Mouse (Mus musculus) stomach, embryonic 16.5 days (tissue): Measurements from ENCODE around the gene Slc6a18. TPM values are rescaled to one million over a fixed set of nuclear protein-coding genes. Genes with fewer than 3 reads are reported as not detected.

ENCODE experiments used
- ATAC-seq: fragments of 200-750 bp; cut with Nextera tagmentation; 2 replicates; pipeline ENCODE4 v1.8.0; 2017; ENCODE audit warnings: moderate number of reproducible peaks, moderate TSS enrichment; ENCODE audit not compliant: insufficient read depth, low FRiP score
- H3K27ac ChIP-seq: fragments of 300-500 bp; sonication (generic); 2 replicates; pipeline ENCODE4 v1.5.1; 2014; ENCODE audit warnings: low read length
- H3K27me3 ChIP-seq: fragments of 300-500 bp; sonication (generic); 2 replicates; pipeline ENCODE4 v1.6.1; 2014; ENCODE audit warnings: low read length, control low read depth, mixed read lengths; ENCODE audit not compliant: control insufficient read depth, insufficient read depth
- H3K36me3 ChIP-seq: fragments of 300-500 bp; sonication (generic); 2 replicates; pipeline ENCODE4 v1.6.1; 2014; ENCODE audit warnings: low read length; ENCODE audit not compliant: control insufficient read depth, insufficient read depth
- H3K4me1 ChIP-seq: fragments of 300-500 bp; sonication (generic); 2 replicates; pipeline ENCODE4 v1.6.1; 2014; ENCODE audit warnings: low read length, control low read depth, mixed read lengths; ENCODE audit not compliant: control insufficient read depth, insufficient read depth
- H3K4me2 ChIP-seq: fragments of 300-500 bp; sonication (generic); 2 replicates; pipeline ENCODE4 v1.6.1; 2014; ENCODE audit warnings: low read depth, low read length, mixed read lengths
- H3K4me3 ChIP-seq: fragments of 300-500 bp; sonication (generic); replicated peaks from 2 replicates; pipeline ENCODE4 v1.5.1; 2014; ENCODE audit warnings: mild to moderate bottlenecking, low read length
- H3K9ac ChIP-seq: fragments of 300-500 bp; sonication (generic); 2 replicates; pipeline ENCODE4 v1.6.1; 2014; ENCODE audit warnings: low read length
- H3K9me3 ChIP-seq: fragments of 300-500 bp; sonication (generic); replicated peaks from 2 replicates; pipeline ENCODE4 v1.6.1; 2016; ENCODE audit warnings: low read length, control low read depth; ENCODE audit not compliant: control insufficient read depth
- WGBS: fragments of 180-500 bp; shearing (Covaris S2); extraction: QIAGEN DNeasy Blood & Tissue Kit; methylation state at CpG from one replicate; pipeline ENCODE4 v1.1.7; 2014; 5-methylcytosine and 5-hydroxymethylcytosine counted together
- polyA plus RNA-seq: library from polyadenylated mRNA; unstranded; fragments of >200 nt; fragmentation: Nextera tagmentation; extraction: Ambion mirVana; gene quantifications from 2 replicates; pipeline ENCODE4 v1.2.1, GENCODE M21; 2015

Gene Slc6a18
- polyA plus RNA-seq, 1 experiment from 2014 or later = not detected

- ATAC-seq = no peak
- Histone ChIP-seq H3K36me3 (no peaks in the 10 kb centered on the region), H3K27me3 (no peaks in the 10 kb centered on the region), H3K4me2 (no peak overlapping the region), H3K4me1 (no peaks in the 10 kb centered on the region), H3K9me3 (no peaks in the 10 kb centered on the region), H3K27ac (no peak overlapping the region), H3K9ac (no peak overlapping the region), H3K4me3 (no peak overlapping the region)
- WGBS = 61% methylated on average over 6 of the region's 6 CpGs
Observed at GRCm38 (mm10) chr13:73637826-73638225, 40.0 kb downstream of the Slc6a18 start.

GRCm38 (mm10) chr13:73631837-73632236 is 46.0 kb downstream of the Slc6a18 start:
- H3K36me3 ChIP-seq = 0 out of 2 replicates have a peak, but pooled peaks cover 2% of the 10 kb centered on the region

GRCm38 (mm10) chr13:73628586-73629113 is 49.2 kb downstream of the Slc6a18 start:
- Histone ChIP-seq H3K4me3 (no peak overlapping the region), H3K9me3 (no peaks in the 10 kb centered on the region), H3K4me1 (peaks cover 11% of the 10 kb centered on the region), H3K36me3 (0 out of 2 replicates have a peak, but pooled peaks cover 2% of the 10 kb centered on the region), H3K9ac (no peak overlapping the region), H3K27me3 (no peaks in the 10 kb centered on the region), H3K27ac (no peak overlapping the region), H3K4me2 (no peak overlapping the region)
- WGBS = 85% methylated on average over 11 of the region's 11 CpGs
- no peak for ATAC-seq

More at GRCm38 (mm10) chr13:73631837-73632236, 46.0 kb downstream of the Slc6a18 start:
- no peak overlapping the region for H3K27ac ChIP-seq
- H3K9ac ChIP-seq = no peak overlapping the region
- peaks cover 8% of the 10 kb centered on the region for H3K4me1 ChIP-seq
- WGBS = 87% methylated on average over 3 of the region's 3 CpGs
- H3K9me3 ChIP-seq = no peaks in the 10 kb centered on the region
- no peak overlapping the region for H3K4me3 ChIP-seq
- H3K4me2 ChIP-seq = no peak overlapping the region
- no peak for ATAC-seq
- H3K27me3 ChIP-seq = no peaks in the 10 kb centered on the region

GRCm38 (mm10) chr13:73626745-73627549 is 50.9 kb downstream of the Slc6a18 start, which contains the start of gene Tert:
Gene Tert, plus strand, starts transcription at chr13:73626911.
- peak; percentile 78 for ATAC-seq
- peak within 1 kb of the TSS; percentile 69 for H3K4me3 ChIP-seq
- peak within 1 kb of the TSS; percentile 89 for H3K4me2 ChIP-seq
- H3K27me3 ChIP-seq = no peaks in the 10 kb centered on the region
- no peak within 1 kb of the TSS for H3K27ac ChIP-seq
- peak within 1 kb of the TSS; percentile 79 for H3K9ac ChIP-seq
- H3K4me1 ChIP-seq = peaks cover 11% of the 10 kb centered on the region
- 0 out of 2 replicates have a peak, but pooled peaks cover 2% of the 10 kb centered on the region for H3K36me3 ChIP-seq
- no peaks in the 10 kb centered on the region for H3K9me3 ChIP-seq
- WGBS = 6% methylated on average over 47 of the region's 47 CpGs

GRCm38 (mm10) chr13:73626410-73626744 is 51.4 kb downstream of the Slc6a18 start:
- H3K36me3 ChIP-seq = 0 out of 2 replicates have a peak, but pooled peaks cover 2% of the 10 kb centered on the region
- peak overlapping the region; percentile 69 for H3K4me3 ChIP-seq
- no peak for ATAC-seq
- peak overlapping the region; percentile 79; the same call in 1 of the 2 replicates for H3K9ac ChIP-seq
- H3K27ac ChIP-seq = no peak overlapping the region
- peak overlapping the region; percentile 89 for H3K4me2 ChIP-seq
- WGBS = 46% methylated on average over 6 of the region's 6 CpGs
- H3K27me3 ChIP-seq = no peaks in the 10 kb centered on the region
- H3K9me3 ChIP-seq = no peaks in the 10 kb centered on the region
- H3K4me1 ChIP-seq = peaks cover 11% of the 10 kb centered on the region

- Histone ChIP-seq H3K9me3 (no peaks in the 10 kb centered on the region), H3K4me2 (no peak overlapping the region), H3K4me3 (no peak overlapping the region), H3K9ac (no peak overlapping the region), H3K27me3 (no peaks in the 10 kb centered on the region), H3K36me3 (peaks cover 16% of the 10 kb centered on the region), H3K27ac (no peak overlapping the region), H3K4me1 (no peaks in the 10 kb centered on the region)
- WGBS = 65% methylated on average over 6 of the region's 6 CpGs
- ATAC-seq = no peak
Observed at GRCm38 (mm10) chr13:73620637-73621036, 57.2 kb downstream of the Slc6a18 start.

GRCm38 (mm10) chr13:73618406-73618805 is 59.4 kb downstream of the Slc6a18 start:
- H3K9ac ChIP-seq = no peak overlapping the region
- no peak for ATAC-seq

More at GRCm38 (mm10) chr13:73618406-73618805, 59.4 kb downstream of the Slc6a18 start:
- Histone ChIP-seq H3K27ac (no peak overlapping the region), H3K27me3 (no peaks in the 10 kb centered on the region), H3K4me1 (no peaks in the 10 kb centered on the region), H3K9me3 (no peaks in the 10 kb centered on the region), H3K4me2 (no peak overlapping the region), H3K4me3 (no peak overlapping the region), H3K36me3 (peaks cover 27% of the 10 kb centered on the region)
- WGBS = 95% methylated on average over 5 of the region's 5 CpGs

Other genes starting within 250 kb of the Slc6a18 start
- gene Lpcat1, start 210.8 kb downstream of the Slc6a18 start, polyA plus RNA-seq = 20.0 and 21.0 TPM in 2 replicates
- 0.09 and 0.12 TPM in 2 replicates for gene Slc6a3, start 141.3 kb downstream of the Slc6a18 start, polyA plus RNA-seq
- gene Clptm1l, start 74.0 kb downstream of the Slc6a18 start, polyA plus RNA-seq = 117 TPM in 2 replicates
- 3.2 and 5.0 TPM in 2 replicates for gene Tert, start 51.1 kb downstream of the Slc6a18 start, polyA plus RNA-seq
- gene Slc6a19, start 26.8 kb upstream of the Slc6a18 start, polyA plus RNA-seq = 3.3 and 3.4 TPM in 2 replicates
- 22.8 and 26.1 TPM in 2 replicates for gene Slc12a7, start 55.1 kb upstream of the Slc6a18 start, polyA plus RNA-seq
- 5.0 and 6.4 TPM in 2 replicates for gene Nkd2, start 169.6 kb upstream of the Slc6a18 start, polyA plus RNA-seq